8 mouse cellular contexts compared by ENCODE assay signal in the genomic region with DNA sequence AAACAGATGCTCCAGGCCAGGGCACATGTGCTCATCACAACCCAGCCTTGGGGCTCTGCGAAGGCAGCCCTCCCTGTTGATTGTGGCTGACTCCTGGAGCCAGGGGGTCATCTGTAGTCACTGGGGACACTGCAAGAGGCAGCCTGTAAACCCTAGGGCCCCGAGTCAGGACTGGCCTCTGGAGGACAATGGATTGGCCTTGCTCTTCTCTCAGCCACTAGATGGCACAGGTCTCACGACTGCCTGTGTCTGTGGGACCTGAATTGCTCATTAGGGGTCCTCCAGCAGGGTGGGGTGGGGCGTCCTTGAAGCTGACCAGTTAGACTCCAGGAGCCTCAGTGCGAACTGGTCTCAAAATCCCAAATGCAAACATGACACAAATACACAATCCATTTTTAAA. TPM values are rescaled to one million over a fixed set of nuclear protein-coding genes. Genes with fewer than 3 reads are reported as not detected.
DNase-seq lines count a peak whose midpoint lies in the region; ATAC-seq and TF ChIP-seq lines count a peak whose summit lies in the region.
"Had no signal": no experiment of that assay in that cellular context is flagged by ENCODE, and none has a peak within 500 bp of the region (broad histone marks: within the 10 kb centered on the region; RNA-seq: fewer than 3 reads in every experiment).

No protein-coding gene starts in this region.

- H3K4me3 ChIP-seq in liver, embryonic 11.5 days (ENCODE audit: low read depth, low read length), result no peak overlapping the region
- no peak overlapping the region for H3K4me3 ChIP-seq in liver, embryonic 12.5 days
- H3K4me3 ChIP-seq in forebrain, embryonic 16.5 days (replicated peaks; ENCODE audit: low read length), result no peak overlapping the region
- H3K4me3 ChIP-seq in midbrain, postnatal 0 days (ENCODE audit: low read depth, low read length), result no peak overlapping the region
- H3K4me3 ChIP-seq: erythroblast, embryonic 14.5 days had no signal

- TF ChIP-seq CTCF in midbrain, postnatal 0 days (IDR thresholded peaks at IDR 0.05), result peak; percentile 83

- H3K9me3 ChIP-seq in liver, embryonic 11.5 days (ENCODE audit: control insufficient read depth, low read length), result no peaks in the 10 kb centered on the region
- no peaks in the 10 kb centered on the region for H3K9me3 ChIP-seq in liver, embryonic 12.5 days (replicated peaks)
- no peaks in the 10 kb centered on the region for H3K9me3 ChIP-seq in forebrain, embryonic 16.5 days (ENCODE audit: control insufficient read depth, low read length)
- H3K9me3 ChIP-seq in midbrain, postnatal 0 days (ENCODE audit: low read length), result no peaks in the 10 kb centered on the region

- 0 out of 2 replicates have a peak, but pooled peaks have one; percentile 19 for ATAC-seq in liver, embryonic 11.5 days (replicated peaks; ENCODE audit: low FRiP score)
- no peak for ATAC-seq in liver, embryonic 12.5 days
- ATAC-seq in forebrain, embryonic 16.5 days, result peak; percentile 64; the same call in 1 of the 2 replicates
- ATAC-seq in midbrain, postnatal 0 days (ENCODE audit: low FRiP score), result 0 out of 2 replicates have a peak, but pooled peaks have one; percentile 27
- ATAC-seq in megakaryocyte, adult 5-6 weeks (ENCODE audit: poor library complexity, severe bottlenecking), result no peak

- no peak overlapping the region for H3K27ac ChIP-seq in liver, embryonic 11.5 days (ENCODE audit: low read depth, low read length)
- no peak overlapping the region for H3K27ac ChIP-seq in liver, embryonic 12.5 days
- no peak overlapping the region for H3K27ac ChIP-seq in forebrain, embryonic 16.5 days (ENCODE audit: low read length)
- no peak overlapping the region for H3K27ac ChIP-seq in midbrain, postnatal 0 days (ENCODE audit: low read depth, low read length)

- H3K27me3 ChIP-seq in liver, embryonic 11.5 days (replicated peaks; ENCODE audit: control insufficient read depth, insufficient read depth, low read length), result no peaks in the 10 kb centered on the region
- H3K27me3 ChIP-seq in liver, embryonic 12.5 days (replicated peaks), result no peaks in the 10 kb centered on the region
- H3K27me3 ChIP-seq in forebrain, embryonic 16.5 days (replicated peaks; ENCODE audit: control insufficient read depth, insufficient read depth, low read length), result no peaks in the 10 kb centered on the region
- H3K27me3 ChIP-seq in midbrain, postnatal 0 days (ENCODE audit: insufficient read depth, low read length), result no peaks in the 10 kb centered on the region

- H3K4me2 ChIP-seq in liver, embryonic 11.5 days, result no peak overlapping the region
- H3K4me2 ChIP-seq in liver, embryonic 12.5 days, result no peak overlapping the region
- no peak overlapping the region for H3K4me2 ChIP-seq in forebrain, embryonic 16.5 days (ENCODE audit: low read length)
- no peak overlapping the region for H3K4me2 ChIP-seq in midbrain, postnatal 0 days (ENCODE audit: low read depth, low read length, poor library complexity, severe bottlenecking)

- peaks cover 12% of the 10 kb centered on the region; the same call in 1 of the 2 replicates for H3K36me3 ChIP-seq in liver, embryonic 11.5 days (ENCODE audit: control insufficient read depth, insufficient read depth, low read length)
- peaks cover 36% of the 10 kb centered on the region for H3K36me3 ChIP-seq in liver, embryonic 12.5 days
- no peaks in the 10 kb centered on the region for H3K36me3 ChIP-seq in forebrain, embryonic 16.5 days (ENCODE audit: control insufficient read depth, insufficient read depth)
- peaks cover 10% of the 10 kb centered on the region for H3K36me3 ChIP-seq in midbrain, postnatal 0 days (ENCODE audit: insufficient read depth, low read length)

- 32% methylated on average over 5 of the region's 5 CpGs for WGBS in liver, embryonic 11.5 days
- 35% methylated on average over 5 of the region's 5 CpGs for WGBS in liver, embryonic 12.5 days (ENCODE audit: insufficient replicate concordance)
- 17% methylated on average over 5 of the region's 5 CpGs for WGBS in forebrain, embryonic 16.5 days
- WGBS in midbrain, postnatal 0 days, result 16% methylated on average over 5 of the region's 5 CpGs

- peaks cover 2% of the 10 kb centered on the region for H3K4me1 ChIP-seq in liver, embryonic 11.5 days (replicated peaks; ENCODE audit: control insufficient read depth, insufficient read depth, low read length)
- peaks cover 8% of the 10 kb centered on the region for H3K4me1 ChIP-seq in liver, embryonic 12.5 days
- H3K4me1 ChIP-seq in forebrain, embryonic 16.5 days (replicated peaks; ENCODE audit: control insufficient read depth, insufficient read depth, low read length), result no peaks in the 10 kb centered on the region
- no peaks in the 10 kb centered on the region for H3K4me1 ChIP-seq in midbrain, postnatal 0 days (ENCODE audit: insufficient read depth, low read length)

- DNase-seq in liver, embryonic 11.5 days (ENCODE audit: low spot score), result no peak
- DNase-seq in brain, adult 2 months (ENCODE audit: low read depth, low spot score), result peak; percentile 43
- DNase-seq in midbrain, postnatal 0 days (ENCODE audit: low spot score), result peak; percentile 74
- DNase-seq in ovary, postnatal 10 days (ENCODE audit: low spot score), result no peak

- H3K9ac ChIP-seq in liver, embryonic 11.5 days (ENCODE audit: low read depth, low read length), result no peak overlapping the region
- no peak overlapping the region for H3K9ac ChIP-seq in liver, embryonic 12.5 days
- H3K9ac ChIP-seq in forebrain, embryonic 16.5 days (replicated peaks; ENCODE audit: low read depth, low read length), result no peak overlapping the region
- H3K9ac ChIP-seq in midbrain, postnatal 0 days (replicated peaks; ENCODE audit: low read length, poor library complexity, severe bottlenecking), result 0 out of 2 replicates have a peak overlapping the region, but pooled peaks have one; percentile 42

RNA-seq across cellular contexts. Expression of a gene that starts 19.2 kb away (rescaled TPM):
- 1.3 and 1.7 TPM in 2 replicates for polyA plus RNA-seq in liver, embryonic 11.5 days (2014; fragmentation: Nextera tagmentation; extraction: Ambion mirVana)
- polyA plus RNA-seq in liver, embryonic 12.5 days (2016; fragmentation: Nextera tagmentation; extraction: Ambion mirVana), result 0.38 and 0.72 TPM in 2 replicates
- 93.7 and 99.2 TPM in 2 replicates for polyA plus RNA-seq in forebrain, embryonic 16.5 days (2015; fragmentation: Nextera tagmentation; extraction: Ambion mirVana)
- total RNA-seq in midbrain, postnatal 0 days (2014; rRNA removed), result 59.8 and 67.1 TPM in 2 replicates
- 67.4 and 67.6 TPM in 2 replicates for polyA plus RNA-seq in midbrain, postnatal 0 days (2015; fragmentation: Nextera tagmentation; extraction: Ambion mirVana)
- total RNA-seq in megakaryocyte, adult 5-6 weeks (2015), result not detected in 2 replicates
- not detected in 2 replicates for total RNA-seq in megakaryocyte, adult 5-6 weeks (2017)
- polyA plus RNA-seq: erythroblast, embryonic 14.5 days had no signal

RNA-seq across cellular contexts. Expression of a gene that starts 45.6 kb away (rescaled TPM):
- polyA plus RNA-seq in liver, embryonic 11.5 days (2014; fragmentation: Nextera tagmentation; extraction: Ambion mirVana), result 52.7 and 56.3 TPM in 2 replicates
- 46.7 and 50.1 TPM in 2 replicates for polyA plus RNA-seq in liver, embryonic 12.5 days (2016; fragmentation: Nextera tagmentation; extraction: Ambion mirVana)
- polyA plus RNA-seq in forebrain, embryonic 16.5 days (2015; fragmentation: Nextera tagmentation; extraction: Ambion mirVana), result 50.2 and 53.3 TPM in 2 replicates
- total RNA-seq in midbrain, postnatal 0 days (2014; rRNA removed), result 61.5 and 69.7 TPM in 2 replicates
- polyA plus RNA-seq in midbrain, postnatal 0 days (2015; fragmentation: Nextera tagmentation; extraction: Ambion mirVana), result 40.0 and 42.3 TPM in 2 replicates
- 15.0 and 16.9 TPM in 2 replicates for total RNA-seq in megakaryocyte, adult 5-6 weeks (2015)
- total RNA-seq in megakaryocyte, adult 5-6 weeks (2017), result 20.5 and 26.6 TPM in 2 replicates

Comparison
In these comparisons a context has a peak if more than half of its experiments do, and no peak if none do; other contexts are left out.
1. ATAC-seq: peak in liver, embryonic 11.5 days (single experiment), forebrain, embryonic 16.5 days (single experiment) and midbrain, postnatal 0 days (single experiment); none in liver, embryonic 12.5 days (single experiment) and megakaryocyte, adult 5-6 weeks (single experiment).
2. DNase-seq: peak in brain, adult 2 months (single experiment) and midbrain, postnatal 0 days (single experiment); none in liver, embryonic 11.5 days (single experiment) and ovary, postnatal 10 days (single experiment).
3. RNA of a gene that starts 19.2 kb away (polyA plus RNA-seq): 93.7 to 99.2 TPM in forebrain, embryonic 16.5 days and 67.4 to 67.6 TPM in midbrain, postnatal 0 days; 1.3 to 1.7 TPM in liver, embryonic 11.5 days and 0.38 to 0.72 TPM in liver, embryonic 12.5 days; every median in the first group is over 10 times any median in the second.